Mouse (Mus musculus) ES-Bruce4 (cell line): Measurements from ENCODE around the gene Sptbn1. TPM values are rescaled to one million over a fixed set of nuclear protein-coding genes. Genes with fewer than 3 reads are reported as not detected.

Source experiments
- H3K27ac ChIP-seq: 2 replicates; pipeline ENCODE4 v1.5.1; 2012; ENCODE audit warnings: low read length, inconsistent platforms; ENCODE audit not compliant: insufficient read depth
- H3K27me3 ChIP-seq: 2 replicates; pipeline ENCODE4 v1.6.1; 2012; ENCODE audit warnings: mild to moderate bottlenecking, low read length, inconsistent platforms; ENCODE audit not compliant: control insufficient read depth, poor library complexity, insufficient read depth, severe bottlenecking
- H3K36me3 ChIP-seq: 2 replicates; pipeline ENCODE4 v1.6.1; 2012; ENCODE audit warnings: inconsistent platforms, mild to moderate bottlenecking, low read length, moderate library complexity; ENCODE audit not compliant: control insufficient read depth, poor library complexity, insufficient read depth, severe bottlenecking
- H3K4me1 ChIP-seq: one replicate; pipeline ENCODE4 v1.8.1; 2011; ENCODE audit warnings: low read length; ENCODE audit not compliant: control insufficient read depth, insufficient read depth
- H3K4me3 ChIP-seq: 2 replicates; pipeline ENCODE4 v1.5.1; 2011; ENCODE audit warnings: low read depth, mild to moderate bottlenecking, low read length
- H3K9ac ChIP-seq: 2 replicates; pipeline ENCODE4 v1.6.1; 2012; ENCODE audit warnings: low read depth, mild to moderate bottlenecking, inconsistent platforms; ENCODE audit not compliant: poor library complexity, severe bottlenecking
- H3K9me3 ChIP-seq: replicated peaks from 2 replicates; pipeline ENCODE4 v1.6.1; 2012; ENCODE audit warnings: mild to moderate bottlenecking, low read length, inconsistent platforms; ENCODE audit not compliant: control insufficient read depth, poor library complexity, insufficient read depth, severe bottlenecking
- CTCF ChIP-seq: IDR thresholded peaks from one replicate; pipeline ENCODE4 v1.8.1; 2011; ENCODE audit warnings: low read depth, low read length
- EP300 ChIP-seq: IDR thresholded peaks from 2 replicates; pipeline ENCODE4 v1.6.1; 2011; ENCODE audit warnings: low read depth, low read length; ENCODE audit not compliant: insufficient read depth
- POLR2A ChIP-seq: IDR thresholded peaks from one replicate; pipeline ENCODE4 v1.8.1; 2011; ENCODE audit warnings: low read length; ENCODE audit not compliant: insufficient read depth
- polyA plus RNA-seq: library from polyadenylated mRNA; stranded (reverse); fragments of >200 nt; gene quantifications from 2 replicates; pipeline ENCODE4 v1.2.4, GENCODE M21; 2011; ENCODE audit warnings: low read depth; ENCODE audit not compliant: missing spikeins, insufficient read depth, insufficient read length

The Sptbn1 gene
- polyA plus RNA-seq, 1 experiment: 147 TPM

DNA sequence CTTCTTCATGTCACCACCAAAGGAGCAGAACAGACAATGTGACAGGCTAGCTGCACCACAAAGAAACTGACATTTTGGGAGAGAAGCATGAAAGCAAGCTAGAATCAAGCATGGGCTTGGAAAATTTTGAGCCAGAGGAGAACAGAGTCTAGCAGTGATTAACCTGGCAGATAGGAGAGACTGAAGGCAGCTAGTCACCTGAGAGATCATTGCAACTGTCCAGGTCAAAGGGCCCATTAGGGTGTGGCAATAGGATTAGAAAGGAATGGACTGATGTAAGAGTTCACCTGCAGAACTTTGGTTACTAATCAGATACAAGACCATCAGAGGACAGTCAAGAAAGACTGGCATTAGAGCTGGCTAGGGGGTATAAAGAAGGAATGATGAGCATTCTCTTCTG lies 67.6 kb downstream of the Sptbn1 start:
- TF ChIP-seq EP300 (no peak), POLR2A (no peak), CTCF (no peak)
- no peak overlapping the region for H3K27ac ChIP-seq
- H3K4me3 ChIP-seq: no peak overlapping the region
- no peaks in the 10 kb centered on the region for H3K27me3 ChIP-seq
- H3K36me3 ChIP-seq: no peaks in the 10 kb centered on the region
- H3K4me1 ChIP-seq: peaks cover 2% of the 10 kb centered on the region
- no peak overlapping the region for H3K9ac ChIP-seq
- no peaks in the 10 kb centered on the region for H3K9me3 ChIP-seq

GRCm38 (mm10) chr11:30198091-30198675 lies 69.8 kb downstream of the Sptbn1 start:
- Histone ChIP-seq H3K9me3 (no peaks in the 10 kb centered on the region), H3K9ac (peak overlapping the region; percentile 49), H3K27me3 (no peaks in the 10 kb centered on the region), H3K4me1 (peaks cover 2% of the 10 kb centered on the region), H3K4me3 (peak overlapping the region; percentile 94), H3K27ac (peak overlapping the region; percentile 89), H3K36me3 (no peaks in the 10 kb centered on the region)
- TF ChIP-seq EP300 (peak; percentile 75; the same call in 1 of the 2 replicates), POLR2A (peak; percentile 94), CTCF (no peak)

DNA sequence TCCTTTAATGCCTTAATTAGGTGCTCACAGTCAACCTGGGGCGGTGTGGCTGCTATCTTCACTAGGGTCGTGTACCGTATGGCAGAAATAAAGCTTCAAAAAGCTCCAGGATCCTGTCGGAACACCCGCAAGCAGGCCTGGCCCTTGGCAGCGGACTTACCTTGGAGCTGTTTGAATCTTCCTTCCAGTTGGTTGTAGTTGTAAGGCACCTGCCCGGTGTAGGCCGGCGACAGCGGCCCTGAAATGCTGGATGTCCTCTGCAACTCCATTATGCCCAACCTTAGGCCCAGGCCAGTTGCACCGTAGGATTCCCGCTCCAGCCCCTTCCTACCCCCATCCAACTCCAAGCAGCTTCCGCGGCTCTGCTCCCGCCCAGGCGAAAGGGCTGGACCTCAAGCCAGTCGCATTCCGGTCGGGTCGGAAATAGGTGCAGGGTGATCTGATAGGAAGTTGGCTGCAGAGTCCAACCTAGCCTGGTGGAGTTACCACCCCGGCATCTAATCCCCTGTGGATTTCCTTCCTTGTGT lies 70.3 kb downstream of the Sptbn1 start:
- H3K4me3 ChIP-seq: peak overlapping the region; percentile 94
- H3K27me3 ChIP-seq: no peaks in the 10 kb centered on the region
- no peak for TF ChIP-seq POLR2A
- TF ChIP-seq CTCF: no peak

GRCm38 (mm10) chr11:30196368-30197070 lies 71.5 kb downstream of the Sptbn1 start:
- Histone ChIP-seq H3K4me3 (peak overlapping the region; percentile 64), H3K27me3 (no peaks in the 10 kb centered on the region), H3K9me3 (no peaks in the 10 kb centered on the region), H3K36me3 (no peaks in the 10 kb centered on the region), H3K4me1 (peaks cover 2% of the 10 kb centered on the region), H3K27ac (peak overlapping the region; percentile 35; the same call in 1 of the 2 replicates), H3K9ac (peak overlapping the region; percentile 49)
- TF ChIP-seq CTCF: no peak
- no peak for TF ChIP-seq POLR2A
- no peak for TF ChIP-seq EP300

More for the DNA sequence above, 70.3 kb downstream of the Sptbn1 start:
- Histone ChIP-seq H3K4me1 (peaks cover 2% of the 10 kb centered on the region), H3K9ac (peak overlapping the region; percentile 49), H3K9me3 (no peaks in the 10 kb centered on the region), H3K27ac (peak overlapping the region; percentile 87), H3K36me3 (no peaks in the 10 kb centered on the region)

GRCm38 (mm10) chr11:30195756-30196155 lies 72.2 kb downstream of the Sptbn1 start:
- Histone ChIP-seq H3K36me3 (no peaks in the 10 kb centered on the region), H3K4me3 (no peak overlapping the region), H3K27ac (0 out of 2 replicates have a peak overlapping the region, but pooled peaks have one; percentile 28), H3K9ac (peak overlapping the region; percentile 49), H3K9me3 (no peaks in the 10 kb centered on the region), H3K27me3 (no peaks in the 10 kb centered on the region), H3K4me1 (peaks cover 2% of the 10 kb centered on the region)
- no peak for TF ChIP-seq EP300

DNA sequence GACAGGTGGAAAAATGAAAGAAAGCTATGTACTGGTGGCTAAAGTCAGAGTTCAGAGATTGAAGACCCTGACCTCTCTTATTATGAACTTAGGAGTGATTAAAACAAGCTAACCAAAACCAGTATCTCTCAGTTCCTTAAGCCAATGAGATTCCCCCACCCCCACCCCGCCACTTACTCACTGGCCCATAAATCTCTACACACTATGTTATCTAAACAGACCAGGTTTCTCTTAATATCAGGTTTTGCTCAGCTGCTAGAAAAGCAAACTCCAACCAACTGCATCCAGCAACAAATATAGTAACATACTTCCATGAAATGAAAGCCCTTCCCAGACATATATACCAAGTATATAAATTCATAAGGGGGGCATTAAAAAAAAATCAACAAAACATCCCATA lies 73.2 kb downstream of the Sptbn1 start:
- Histone ChIP-seq H3K4me1 (peaks cover 2% of the 10 kb centered on the region), H3K27me3 (no peaks in the 10 kb centered on the region), H3K9ac (no peak overlapping the region), H3K4me3 (no peak overlapping the region), H3K27ac (no peak overlapping the region), H3K36me3 (no peaks in the 10 kb centered on the region; the same call in 1 of the 2 replicates), H3K9me3 (no peaks in the 10 kb centered on the region)
- no peak for TF ChIP-seq EP300
- TF ChIP-seq CTCF: no peak
- TF ChIP-seq POLR2A: no peak
